Mouse (Mus musculus): ENCODE measurements around the gene Arl6ip4.

GRCm38 (mm10) chr5:124093120-124093794, 22.6 kb upstream of the Arl6ip4 start:
- TF ChIP-seq POLR2A (IDR thresholded peaks at IDR 0.05; ENCODE audit: low read depth, low read length) (no peak), CTCF (IDR thresholded peaks at IDR 0.05; ENCODE audit: extremely low read depth, insufficient read depth, insufficient read length, insufficient replicate concordance) (no peak)

Data from spleen, adult 2 months (tissue).